Mouse (Mus musculus) ovary, postnatal 36 days (tissue): ENCODE measurements at regions not wholly inside any gene's neighbourhood (a gene's known extent, or its start where the extent isn't known, plus 50 kb on each side); places are given as distances from the start of the nearest gene placed in this dataset.
"Not testable (repeated sequence)": the region's sequence is repeated elsewhere in the genome, so short reads cannot be mapped to it uniquely, and the experiment has no call there.

Source experiments
- DNase-seq: peaks from one replicate; pipeline ENCODE4 v3.0.0; 2022; ENCODE audit warnings: low spot score, mixed read lengths

- DNase-seq = no peak
Measured at GRCm38 (mm10) chr6:5663433-5664175, 61.8 kb upstream of the Dync1i1 start.

- peak; percentile 75 for DNase-seq
Measured at GRCm38 (mm10) chr6:5645150-5645732, 80.2 kb upstream of the Dync1i1 start.

- DNase-seq = no peak
Measured at GRCm38 (mm10) chr6:5634222-5634621, 91.2 kb upstream of the Dync1i1 start.

- peak; percentile 50 for DNase-seq
Measured at GRCm38 (mm10) chr6:5633036-5633708, 92.3 kb upstream of the Dync1i1 start.

GRCm38 (mm10) chr6:5624085-5624484 lies 101.4 kb upstream of the Dync1i1 start:
- no peak for DNase-seq

- DNase-seq = no peak
Measured at GRCm38 (mm10) chr6:5621582-5621981, 103.9 kb upstream of the Dync1i1 start.

GRCm38 (mm10) chr6:5594011-5594410 lies 97.9 kb upstream of the Pdk4 start:
- DNase-seq = no peak

- peak; percentile 50 for DNase-seq
Measured at GRCm38 (mm10) chr6:5589635-5590034, 93.5 kb upstream of the Pdk4 start.

GRCm38 (mm10) chr6:5582923-5583525 lies 86.9 kb upstream of the Pdk4 start:
- DNase-seq = no peak

- not testable (repeated sequence) for DNase-seq
Measured at GRCm38 (mm10) chr6:5576891-5577290, 80.8 kb upstream of the Pdk4 start.

GRCm38 (mm10) chr6:5566582-5566981 lies 70.5 kb upstream of the Pdk4 start:
- no peak for DNase-seq

- DNase-seq = no peak
Measured at GRCm38 (mm10) chr6:5565049-5565448, 68.9 kb upstream of the Pdk4 start.

- DNase-seq = no peak
Measured at GRCm38 (mm10) chr6:5553703-5554394, 57.7 kb upstream of the Pdk4 start.

- no peak for DNase-seq
Measured at GRCm38 (mm10) chr6:5550067-5550466, 54.0 kb upstream of the Pdk4 start.
